Mouse (Mus musculus) leukemia stem cell, adult 10-12 weeks (primary cell): ENCODE data around the gene Mettl8. TPM values are rescaled to one million over a fixed set of nuclear protein-coding genes. Genes with fewer than 3 reads are reported as not detected.

ENCODE experiments used
- polyA plus RNA-seq: library from polyadenylated mRNA; stranded (reverse); fragments of >175 nt; gene quantifications from 2 replicates; pipeline ENCODE4 v1.2.3, GENCODE M21; 2012; ENCODE audit warnings: low replicate concordance

Gene Mettl8
- polyA plus RNA-seq, result 1.5 and 11.2 TPM in 2 replicates

GRCm38 (mm10) chr2:71055300-71056114 lies at the start of gene Mettl8, which contains the start of gene Dcaf17:
Gene Mettl8 (minus strand): TSS chr2:71055583.
Gene Dcaf17 (plus strand): TSS chr2:71055328.

Other genes with a start within 250 kb of the Mettl8 start
- 39.8 and 51.3 TPM in 2 replicates for gene Tlk1, start 229.9 kb downstream of the Mettl8 start, polyA plus RNA-seq
- gene Dcaf17, start 255 bp downstream of the Mettl8 start, polyA plus RNA-seq, result 2.3 and 5.9 TPM in 2 replicates
- gene Cybrd1, start 62.3 kb upstream of the Mettl8 start, polyA plus RNA-seq, result not detected in 2 replicates
- 0.99 and 3.0 TPM in 2 replicates for gene Dync1i2, start 156.1 kb upstream of the Mettl8 start, polyA plus RNA-seq